Mouse (Mus musculus) lung, embryonic 14.5 days (tissue): Measurements from ENCODE around the gene Sctr. TPM values are rescaled to one million over a fixed set of nuclear protein-coding genes. Genes with fewer than 3 reads are reported as not detected.

Experiments
- ATAC-seq: fragments of 200-750 bp; cut with Nextera tagmentation; 2 replicates; pipeline ENCODE4 v1.8.0; 2017; ENCODE audit warnings: mild to moderate bottlenecking, moderate TSS enrichment, moderate library complexity; ENCODE audit not compliant: insufficient read depth
- DNase-seq: peaks from one replicate; pipeline ENCODE4 v3.0.0-alpha.2; 2015
- H3K27ac ChIP-seq: fragments of 300-500 bp; sonication (generic); 2 replicates; pipeline ENCODE4 v1.5.1; 2014; ENCODE audit warnings: low read depth, mild to moderate bottlenecking, moderate library complexity
- H3K27me3 ChIP-seq: fragments of 300-500 bp; sonication (generic); 2 replicates; pipeline ENCODE4 v1.6.1; 2014; ENCODE audit warnings: low read length, control low read depth; ENCODE audit not compliant: insufficient read depth
- H3K36me3 ChIP-seq: fragments of 300-500 bp; sonication (generic); 2 replicates; pipeline ENCODE4 v1.6.1; 2014; ENCODE audit warnings: control low read depth; ENCODE audit not compliant: insufficient read depth
- H3K4me1 ChIP-seq: fragments of 300-500 bp; sonication (generic); 2 replicates; pipeline ENCODE4 v1.6.1; 2014; ENCODE audit warnings: antibody characterized with exemption, control low read depth; ENCODE audit not compliant: insufficient read depth
- H3K4me2 ChIP-seq: fragments of 300-500 bp; sonication (generic); 2 replicates; pipeline ENCODE4 v1.6.1; 2014; ENCODE audit warnings: mild to moderate bottlenecking
- H3K4me3 ChIP-seq: fragments of 300-500 bp; sonication (generic); 2 replicates; pipeline ENCODE4 v1.5.1; 2014; ENCODE audit warnings: low read depth, low read length
- H3K9ac ChIP-seq: fragments of 300-500 bp; sonication (generic); 2 replicates; pipeline ENCODE4 v1.6.1; 2014
- H3K9me3 ChIP-seq: fragments of 300-500 bp; sonication (generic); 2 replicates; pipeline ENCODE4 v1.6.1; 2016; ENCODE audit warnings: low read depth, low read length, control low read depth
- CTCF ChIP-seq: IDR thresholded peaks from 2 replicates; pipeline ENCODE4 v1.5.1; 2016; ENCODE audit warnings: antibody characterized with exemption, low read depth
- WGBS: fragments of 180-500 bp; shearing (Covaris S2); extraction: QIAGEN DNeasy Blood & Tissue Kit; methylation state at CpG from one replicate; pipeline ENCODE4 v1.1.7; 2014; 5-methylcytosine and 5-hydroxymethylcytosine counted together
- polyA plus RNA-seq: library from polyadenylated mRNA; unstranded; fragments of >200 nt; fragmentation: Nextera tagmentation; extraction: Ambion mirVana; gene quantifications from 2 replicates; pipeline ENCODE4 v1.2.1, GENCODE M21; 2014

Gene Sctr
- polyA plus RNA-seq, 1 experiment from 2014 or later: 0.29 TPM

GRCm38 (mm10) chr1:120030474-120030873 is 23.8 kb downstream of the Sctr start:
- TF ChIP-seq CTCF: no peak
- Histone ChIP-seq H3K9me3 (no peaks in the 10 kb centered on the region), H3K4me3 (no peak overlapping the region), H3K27me3 (no peaks in the 10 kb centered on the region), H3K36me3 (no peaks in the 10 kb centered on the region), H3K4me2 (no peak overlapping the region), H3K9ac (no peak overlapping the region), H3K27ac (no peak overlapping the region), H3K4me1 (no peaks in the 10 kb centered on the region)
- DNase-seq: no peak
- ATAC-seq: no peak
- 76% methylated on average over 3 of the region's 3 CpGs for WGBS

GRCm38 (mm10) chr1:120032804-120033468 is 26.2 kb downstream of the Sctr start:
- WGBS: 34% methylated on average over 10 of the region's 10 CpGs

GRCm38 (mm10) chr1:120033469-120033854 is 26.8 kb downstream of the Sctr start:
- TF ChIP-seq CTCF: no peak
- 73% methylated on average over 2 of the region's 2 CpGs for WGBS

More at GRCm38 (mm10) chr1:120032804-120033468, 26.2 kb downstream of the Sctr start:
- Histone ChIP-seq H3K4me3 (no peak overlapping the region), H3K27me3 (no peaks in the 10 kb centered on the region), H3K4me1 (no peaks in the 10 kb centered on the region), H3K9me3 (no peaks in the 10 kb centered on the region), H3K4me2 (no peak overlapping the region), H3K36me3 (no peaks in the 10 kb centered on the region), H3K27ac (no peak overlapping the region), H3K9ac (no peak overlapping the region)
- ATAC-seq: peak; percentile 85
- DNase-seq: peak; percentile 91
- TF ChIP-seq CTCF: peak; percentile 97

GRCm38 (mm10) chr1:120034793-120035192 is 28.1 kb downstream of the Sctr start:
- no peak for ATAC-seq
- TF ChIP-seq CTCF: no peak
- H3K27ac ChIP-seq: no peak overlapping the region
- DNase-seq: no peak
- H3K36me3 ChIP-seq: no peaks in the 10 kb centered on the region
- H3K27me3 ChIP-seq: no peaks in the 10 kb centered on the region
- H3K9me3 ChIP-seq: no peaks in the 10 kb centered on the region
- no peak overlapping the region for H3K9ac ChIP-seq
- WGBS: 74% methylated on average over 1 of the region's 1 CpGs
- H3K4me2 ChIP-seq: no peak overlapping the region
- no peaks in the 10 kb centered on the region for H3K4me1 ChIP-seq
- H3K4me3 ChIP-seq: no peak overlapping the region

More at GRCm38 (mm10) chr1:120033469-120033854, 26.8 kb downstream of the Sctr start:
- no peak overlapping the region for H3K9ac ChIP-seq
- H3K4me3 ChIP-seq: no peak overlapping the region
- H3K27ac ChIP-seq: no peak overlapping the region
- ATAC-seq (no peak), DNase-seq (no peak)
- no peak overlapping the region for H3K4me2 ChIP-seq
- no peaks in the 10 kb centered on the region for H3K27me3 ChIP-seq
- no peaks in the 10 kb centered on the region for H3K36me3 ChIP-seq
- no peaks in the 10 kb centered on the region for H3K9me3 ChIP-seq
- no peaks in the 10 kb centered on the region for H3K4me1 ChIP-seq

GRCm38 (mm10) chr1:120035456-120036034 is 28.9 kb downstream of the Sctr start:
- H3K4me3 ChIP-seq: no peak overlapping the region
- no peak overlapping the region for H3K4me2 ChIP-seq
- no peaks in the 10 kb centered on the region for H3K36me3 ChIP-seq
- no peak for DNase-seq
- H3K4me1 ChIP-seq: no peaks in the 10 kb centered on the region
- TF ChIP-seq CTCF: no peak
- H3K27me3 ChIP-seq: no peaks in the 10 kb centered on the region
- H3K9me3 ChIP-seq: no peaks in the 10 kb centered on the region
- no peak overlapping the region for H3K9ac ChIP-seq
- ATAC-seq: no peak
- WGBS: 72% methylated on average over 7 of the region's 7 CpGs
- H3K27ac ChIP-seq: no peak overlapping the region

GRCm38 (mm10) chr1:120037021-120037683 is 30.5 kb downstream of the Sctr start:
- Histone ChIP-seq H3K4me1 (no peaks in the 10 kb centered on the region), H3K36me3 (no peaks in the 10 kb centered on the region), H3K9ac (no peak overlapping the region), H3K27me3 (no peaks in the 10 kb centered on the region), H3K9me3 (no peaks in the 10 kb centered on the region), H3K4me3 (no peak overlapping the region), H3K4me2 (no peak overlapping the region), H3K27ac (no peak overlapping the region)
- 51% methylated on average over 9 of the region's 9 CpGs for WGBS
- DNase-seq (peak; percentile 81), ATAC-seq (peak; percentile 18; the same call in 1 of the 2 replicates)
- no peak for TF ChIP-seq CTCF

- H3K27ac ChIP-seq: no peak overlapping the region
- no peak overlapping the region for H3K4me3 ChIP-seq
- no peaks in the 10 kb centered on the region for H3K4me1 ChIP-seq
- no peaks in the 10 kb centered on the region for H3K9me3 ChIP-seq
- no peaks in the 10 kb centered on the region for H3K36me3 ChIP-seq
- H3K27me3 ChIP-seq: no peaks in the 10 kb centered on the region
- H3K9ac ChIP-seq: no peak overlapping the region
- 45% methylated on average over 9 of the region's 9 CpGs for WGBS
- no peak overlapping the region for H3K4me2 ChIP-seq
- 0 out of 2 replicates have a peak, but pooled peaks have one; percentile 9 for ATAC-seq
- TF ChIP-seq CTCF: no peak
- DNase-seq: peak; percentile 39
Observed at GRCm38 (mm10) chr1:120038594-120038993, 31.9 kb downstream of the Sctr start.
